Mouse (Mus musculus) cerebellum, postnatal 10 days (tissue): ENCODE results near the gene Ctbs.

ENCODE experiments used
- DNase-seq, 2 experiments: peaks; one replicate each; pipeline ENCODE4 v3.0.0; 2021; ENCODE audit warnings: mixed read lengths in 2 of 2

Gene Ctbs

GRCm38 (mm10) chr3:146433681-146434350 is 15.8 kb upstream of the Ctbs start:
- DNase-seq, result peak; percentile 55 to 64

DNA sequence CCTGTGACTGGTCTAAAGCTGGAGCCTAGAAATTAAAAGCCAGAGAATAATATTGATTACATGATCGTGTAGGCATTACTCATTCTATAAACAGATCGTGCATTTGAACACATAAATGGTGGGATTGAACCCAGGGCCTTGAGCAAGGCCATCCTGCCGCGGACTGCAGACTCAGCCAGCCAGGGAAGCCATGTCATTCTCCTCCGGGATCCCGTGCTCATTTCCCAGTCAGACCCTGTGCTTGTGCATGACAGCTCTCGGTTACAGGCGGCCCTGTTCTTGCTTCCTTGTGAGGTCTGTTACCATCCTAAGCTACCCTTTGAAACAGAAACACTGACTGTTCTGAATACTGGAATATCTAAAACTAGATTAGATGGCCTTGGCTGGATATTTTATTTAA is 14.9 kb upstream of the Ctbs start:
- peak in 1 of 2 experiments; percentile 4 for DNase-seq

- peak in 1 of 2 experiments; percentile 14 for DNase-seq
Measured at GRCm38 (mm10) chr3:146435533-146435932, 14.1 kb upstream of the Ctbs start.

DNA sequence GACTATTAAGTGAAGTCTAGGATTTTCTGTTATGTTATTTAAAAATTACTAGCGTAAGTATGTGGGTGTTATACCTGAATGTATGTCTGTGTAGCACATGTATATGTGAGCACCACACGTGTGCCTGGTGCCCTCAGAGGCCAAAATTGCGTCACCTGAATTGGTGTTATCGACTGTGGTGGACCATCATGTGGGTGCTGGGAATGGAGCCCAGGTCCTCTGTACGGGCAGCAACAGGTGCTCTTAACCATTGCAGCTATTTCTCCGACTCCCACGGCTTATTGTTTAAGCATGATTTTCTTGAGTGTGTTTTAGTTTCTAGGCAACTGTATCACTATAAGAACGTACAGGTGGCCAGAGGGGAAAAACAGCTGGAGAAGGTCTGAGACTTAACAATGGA is 13.5 kb upstream of the Ctbs start:
- DNase-seq, result no peak

- DNase-seq, result no peak
Measured at GRCm38 (mm10) chr3:146440011-146440410, 9.6 kb upstream of the Ctbs start.

GRCm38 (mm10) chr3:146440422-146440821 is 9.2 kb upstream of the Ctbs start:
- no peak for DNase-seq

- no peak for DNase-seq
Measured at GRCm38 (mm10) chr3:146442484-146442883, 7.1 kb upstream of the Ctbs start.

GRCm38 (mm10) chr3:146442936-146443335 is 6.7 kb upstream of the Ctbs start:
- no peak for DNase-seq

DNA sequence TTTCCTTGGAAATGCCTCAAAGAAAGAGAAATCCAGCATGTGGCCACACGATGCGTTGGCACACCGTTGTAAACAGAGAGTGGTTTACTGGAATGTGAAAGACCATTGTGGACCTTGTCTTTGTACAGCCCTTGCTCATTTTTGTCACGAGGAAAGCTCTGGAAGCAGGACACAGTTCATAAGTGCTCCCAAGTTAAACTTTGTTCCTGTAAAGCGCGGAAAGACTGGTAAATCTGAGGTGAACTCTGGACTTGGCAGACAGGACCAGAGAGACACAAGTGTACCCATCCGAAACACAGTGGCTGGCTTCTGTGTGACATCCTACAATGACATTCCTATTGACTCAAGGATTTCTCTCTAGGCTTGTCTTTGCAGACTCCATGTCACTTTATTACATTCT is 6.2 kb upstream of the Ctbs start:
- no peak for DNase-seq

GRCm38 (mm10) chr3:146444880-146445279 is 4.7 kb upstream of the Ctbs start:
- no peak for DNase-seq

DNA sequence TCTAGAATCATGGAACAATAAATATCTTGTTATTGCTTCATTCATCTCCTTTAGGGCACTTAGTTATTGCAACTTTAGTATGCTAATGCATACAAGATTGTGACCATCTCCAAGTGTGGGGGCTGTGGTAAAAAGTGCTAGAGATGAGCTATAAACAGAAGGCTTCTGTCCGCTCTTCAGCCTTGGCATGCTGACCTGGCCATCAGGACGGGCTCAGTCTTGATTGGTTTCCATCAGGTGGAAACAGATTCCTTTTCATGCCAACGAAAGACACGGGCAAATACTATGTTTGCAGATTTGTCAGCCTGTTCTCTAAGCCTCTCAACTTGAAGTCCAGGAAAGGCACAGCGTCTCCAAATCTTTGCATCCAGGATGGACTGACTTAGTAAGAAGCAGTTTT is 2.4 kb upstream of the Ctbs start:
- DNase-seq, result peak; percentile 45 to 47

GRCm38 (mm10) chr3:146447598-146447997 is 2.0 kb upstream of the Ctbs start:
- DNase-seq, result no peak

DNA sequence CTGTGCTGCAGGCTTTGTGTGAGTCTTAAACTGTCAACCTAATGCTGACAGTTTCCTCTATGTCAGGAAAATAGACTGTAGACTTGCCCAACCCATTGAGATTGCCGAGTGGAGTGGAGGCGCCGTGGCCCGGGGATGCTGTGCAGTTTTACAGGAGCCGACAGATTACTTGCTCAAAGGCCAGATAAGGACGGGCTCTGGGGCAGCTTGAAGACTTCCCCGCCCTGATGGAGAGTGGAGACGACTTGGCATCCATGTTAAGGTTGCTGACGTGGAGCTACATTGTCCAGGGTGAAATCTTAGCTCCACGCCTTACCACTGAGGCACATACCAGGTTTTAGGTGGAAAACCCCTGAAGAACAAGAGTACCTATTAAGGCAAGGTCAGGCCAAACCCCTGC is 1.2 kb upstream of the Ctbs start:
- no peak for DNase-seq

DNA sequence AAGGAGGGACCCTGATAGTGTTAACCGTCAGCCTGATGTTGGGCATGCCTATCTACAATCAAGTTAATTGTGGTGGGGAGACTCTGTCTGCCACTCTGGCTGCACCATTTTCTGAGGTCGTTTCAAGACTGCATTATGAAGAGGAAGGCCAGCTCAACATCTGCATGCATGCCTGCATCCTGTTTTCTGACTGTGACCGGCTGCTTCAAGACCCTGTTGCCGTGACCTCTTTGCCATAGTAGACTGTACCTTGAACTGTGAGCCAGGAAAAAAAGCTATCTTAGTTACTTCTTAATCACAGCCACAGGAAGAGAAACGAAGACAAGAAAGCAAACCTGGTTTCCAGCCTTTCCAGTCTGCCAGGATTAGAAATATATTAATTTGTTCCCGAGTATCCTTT is 626 bp upstream of the Ctbs start:
- DNase-seq, result no peak

DNA sequence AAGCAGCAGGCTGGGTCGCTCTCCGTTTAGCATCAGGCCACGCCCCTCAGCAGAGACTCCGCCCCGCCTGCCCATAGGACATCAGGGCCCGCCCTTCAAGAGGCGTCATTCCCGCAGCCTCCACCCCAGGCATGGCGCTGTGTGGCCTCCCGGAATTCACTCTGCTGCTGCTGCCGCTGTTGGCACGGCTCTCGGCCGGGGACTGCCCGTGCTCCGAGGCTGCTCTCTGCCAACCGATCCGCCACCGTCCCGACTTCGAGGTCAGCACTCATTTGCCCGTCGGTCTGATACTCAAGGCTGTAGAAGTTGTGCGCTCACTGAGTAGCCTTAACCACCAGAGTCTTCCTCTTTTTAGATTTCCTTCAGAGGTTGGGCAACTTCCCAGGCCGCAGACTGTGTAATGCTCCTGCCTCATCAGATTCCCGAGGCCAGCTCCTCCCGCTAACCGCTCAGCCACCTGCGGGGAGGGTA is 811 bp downstream of the Ctbs start:
- DNase-seq, result peak; percentile 91 to 95

DNA sequence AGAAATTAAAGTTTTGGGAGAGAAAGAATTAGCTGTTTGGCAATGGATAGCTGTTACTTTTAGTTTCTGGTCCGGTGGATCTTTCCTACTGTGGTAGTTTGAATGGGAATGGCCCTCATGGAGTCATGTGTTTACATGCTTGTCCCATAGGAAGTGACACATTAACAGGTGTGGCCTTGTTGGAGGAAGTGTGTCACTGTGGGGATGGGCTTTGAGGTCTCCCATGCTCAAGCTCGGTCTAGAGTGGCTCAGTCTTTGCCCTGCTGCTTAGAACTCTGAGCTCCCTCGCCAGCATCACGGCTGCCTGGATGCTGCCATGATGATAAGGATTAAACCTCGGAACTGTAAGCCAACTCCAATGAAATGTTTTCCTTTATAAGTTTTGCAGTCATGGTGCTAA is 1.8 kb downstream of the Ctbs start:
- no peak for DNase-seq

- no peak for DNase-seq
Measured at GRCm38 (mm10) chr3:146462939-146463338, 13.3 kb downstream of the Ctbs start.

- no peak for DNase-seq
Measured at GRCm38 (mm10) chr3:146469226-146469625, 19.6 kb downstream of the Ctbs start.

DNA sequence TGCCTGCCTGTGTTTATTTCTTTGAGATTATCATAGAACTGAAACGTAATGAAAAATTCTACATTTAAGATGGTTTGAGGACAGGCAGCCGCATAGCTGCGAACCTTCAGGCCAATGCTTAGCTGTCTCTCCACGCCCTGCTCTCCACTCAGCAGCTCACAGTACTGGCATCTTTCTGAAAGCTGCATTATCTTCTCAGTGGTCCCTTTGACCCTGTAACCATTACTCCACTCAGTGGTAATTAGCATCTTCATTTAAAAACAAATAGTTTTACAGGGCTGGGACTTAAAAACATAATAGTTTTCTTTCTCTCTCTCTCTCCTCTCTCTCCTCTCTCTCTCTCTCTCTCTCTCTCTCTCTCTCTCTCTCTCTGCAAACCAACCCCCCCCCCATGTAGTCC is 23.1 kb downstream of the Ctbs start:
- no peak for DNase-seq

DNA sequence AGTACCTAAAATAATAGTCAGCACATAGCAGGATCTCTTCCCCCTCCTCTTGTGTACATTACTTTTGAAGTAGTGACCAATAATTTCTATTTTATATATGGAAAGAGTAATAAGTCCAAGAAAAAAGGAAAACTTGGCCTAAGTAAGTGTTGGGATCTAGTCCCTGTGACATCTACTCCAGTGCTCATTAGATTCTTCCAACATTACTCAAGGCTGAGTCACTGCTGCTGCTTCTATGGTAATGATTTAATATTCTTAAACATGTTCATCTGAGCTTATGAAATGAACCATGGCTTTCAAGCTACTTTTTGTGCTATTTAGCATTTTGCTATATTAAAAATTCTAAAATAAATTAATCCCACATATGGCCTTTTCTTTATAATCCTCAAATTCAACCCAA is 24.1 kb downstream of the Ctbs start:
- no peak for DNase-seq

- DNase-seq, result no peak
Measured at GRCm38 (mm10) chr3:146474428-146474827, 24.8 kb downstream of the Ctbs start.

GRCm38 (mm10) chr3:146482044-146482443 is 32.4 kb downstream of the Ctbs start:
- DNase-seq, result no peak

DNA sequence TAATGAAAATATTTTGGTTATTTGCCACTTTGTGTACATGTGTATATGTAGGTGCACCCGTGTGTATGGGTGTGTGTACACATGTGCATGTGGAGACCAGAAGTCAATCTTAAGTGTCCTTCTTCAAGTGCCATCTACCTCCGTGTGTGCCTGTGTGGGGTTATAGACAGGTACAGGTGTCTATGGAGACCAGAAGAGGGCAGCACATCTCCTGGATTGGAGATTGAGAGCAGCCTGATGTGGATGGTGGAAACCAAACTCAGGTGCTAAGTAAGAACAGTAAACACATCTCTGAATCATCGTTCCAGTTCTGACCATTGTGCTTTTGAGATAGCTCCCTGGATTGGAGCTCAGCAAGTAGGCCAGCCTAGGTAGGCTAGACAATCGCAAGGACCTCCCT is 36.9 kb downstream of the Ctbs start:
- no peak for DNase-seq

- DNase-seq, result no peak
Measured at GRCm38 (mm10) chr3:146494941-146495340, 45.3 kb downstream of the Ctbs start.

GRCm38 (mm10) chr3:146498989-146499388 is 49.4 kb downstream of the Ctbs start:
- DNase-seq, result no peak
